Mouse (Mus musculus): ENCODE data around the gene Slc43a3.
A peak's percentile ranks its signal among the peaks of the same experiment; 100 is the strongest.

Gene Slc43a3

DNA sequence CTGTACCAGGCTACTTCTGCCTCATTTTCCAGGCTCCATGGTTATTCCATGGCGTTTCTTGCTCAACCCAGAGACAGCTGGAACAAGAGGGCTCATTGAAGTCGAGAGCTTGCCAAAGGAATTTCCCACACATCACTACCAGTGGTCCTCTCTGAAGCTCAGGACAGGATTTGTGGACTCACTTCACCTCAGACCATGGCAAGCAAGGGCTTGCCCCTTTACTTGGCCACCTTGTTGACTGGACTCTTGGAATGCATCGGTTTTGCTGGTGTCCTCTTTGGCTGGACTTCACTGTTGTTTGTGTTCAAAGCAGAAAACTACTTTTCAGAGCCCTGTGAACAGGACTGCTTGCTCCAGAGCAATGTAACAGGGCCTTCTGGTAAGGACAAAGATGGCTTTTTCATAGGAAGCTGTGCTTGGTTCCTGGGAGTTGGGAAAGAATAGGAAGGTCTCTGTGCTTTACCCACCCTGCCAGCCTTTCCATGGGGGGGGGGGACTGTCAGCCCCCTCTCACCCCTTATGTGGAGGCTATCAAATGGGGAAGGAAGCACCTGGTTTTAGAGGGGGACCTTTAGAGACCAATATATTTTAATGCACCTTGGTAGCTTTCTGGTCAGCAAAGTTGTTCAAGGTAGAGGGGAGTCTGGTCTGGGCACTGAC, 1.2 kb downstream of the Slc43a3 start:
- DNase-seq (ENCODE audit: low read depth, low spot score) = no peak

DNA sequence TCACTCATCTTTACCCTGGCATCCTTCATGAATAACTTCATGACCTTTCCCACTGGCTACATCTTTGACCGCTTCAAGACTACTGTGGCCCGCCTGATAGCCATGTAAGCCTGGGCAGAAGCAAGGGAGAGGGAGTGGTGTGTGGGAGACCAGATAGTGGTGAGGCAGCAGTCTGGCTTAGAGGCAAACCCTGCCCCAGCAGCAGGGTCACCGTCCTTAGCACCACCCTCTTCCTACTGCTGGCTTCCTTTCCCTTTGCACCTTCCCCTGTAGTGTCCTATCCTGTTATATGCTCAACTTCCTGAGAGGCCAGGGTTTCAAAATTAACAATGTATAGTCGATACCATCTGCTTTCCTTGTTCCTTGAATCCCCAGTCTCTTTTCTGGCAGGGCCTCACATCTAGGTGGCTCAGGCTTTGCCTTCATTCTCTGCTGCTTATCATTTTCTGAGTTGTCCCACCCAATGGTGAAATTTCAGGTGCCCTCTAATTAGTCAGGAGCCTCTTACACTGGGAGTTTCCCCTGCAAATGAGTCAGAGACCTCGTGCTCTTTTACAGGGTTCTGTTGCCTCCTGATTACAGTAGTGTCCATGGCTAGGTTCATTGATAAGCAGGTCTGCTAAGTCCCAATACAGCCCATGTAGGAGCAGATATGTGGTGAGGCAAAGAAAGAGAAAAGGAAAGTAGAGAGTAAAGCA, 2.0 kb downstream of the Slc43a3 start:
- DNase-seq (ENCODE audit: low read depth, low spot score) = no peak

DNA sequence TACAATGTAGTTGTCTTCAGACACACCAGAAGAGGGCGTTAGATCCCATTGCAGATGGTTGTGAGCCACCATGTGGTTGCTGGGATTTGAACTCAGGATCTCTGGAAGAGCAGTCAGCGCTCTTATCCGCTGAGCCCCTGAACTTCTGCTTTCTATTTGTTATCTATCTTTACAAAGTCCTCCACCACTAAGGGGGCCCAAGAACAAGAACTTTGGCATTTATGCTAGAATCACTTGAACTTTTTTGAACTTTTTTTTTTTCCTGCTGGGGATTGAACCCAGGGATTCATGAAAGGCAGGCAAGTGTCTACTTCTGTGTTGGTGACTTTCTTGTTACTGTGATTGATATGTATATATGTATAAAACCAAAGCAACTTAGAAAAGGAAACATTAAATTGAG, 2.9 kb downstream of the Slc43a3 start:
- no peak for DNase-seq (ENCODE audit: low read depth, low spot score)

DNA sequence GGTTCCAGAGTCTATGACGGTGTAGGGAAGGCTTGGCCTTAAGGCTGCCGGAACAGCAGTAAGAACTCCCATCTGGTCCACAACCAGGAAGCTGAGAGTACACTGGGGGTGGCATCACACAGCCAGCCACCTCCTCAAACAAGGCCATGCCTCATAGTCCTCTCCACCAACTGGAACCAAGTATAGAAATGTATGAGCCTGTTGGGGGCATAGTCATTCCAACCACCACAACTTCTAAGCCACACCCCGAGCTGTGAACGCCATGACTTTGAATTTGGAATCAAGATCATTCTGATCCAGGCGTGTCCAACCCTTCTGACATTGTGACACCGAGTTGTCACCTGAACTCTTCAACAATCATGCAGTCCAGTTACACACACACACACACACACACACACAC, 3.3 kb downstream of the Slc43a3 start:
- no peak for DNase-seq (ENCODE audit: low read depth, low spot score)

DNA sequence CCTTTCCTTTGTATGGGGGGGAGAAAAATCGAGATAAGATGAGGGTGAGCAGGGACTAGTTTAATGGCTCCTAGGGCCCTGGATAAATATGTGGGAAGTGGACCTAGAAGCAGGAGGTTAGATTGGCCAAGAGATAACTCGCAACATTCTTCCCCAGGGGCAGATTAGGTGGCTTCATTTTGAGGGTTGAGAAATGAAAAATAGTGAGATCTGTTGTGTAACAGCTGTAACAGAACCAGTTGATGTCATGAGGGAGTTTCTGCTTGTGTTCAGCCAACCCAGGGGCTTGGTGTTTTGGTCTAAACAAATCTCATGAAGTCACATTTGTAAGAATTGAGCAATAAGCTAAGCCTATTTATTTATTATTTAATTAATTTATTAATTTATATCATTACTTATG, 5.0 kb downstream of the Slc43a3 start:
- DNase-seq (ENCODE audit: low read depth, low spot score) = no peak

DNA sequence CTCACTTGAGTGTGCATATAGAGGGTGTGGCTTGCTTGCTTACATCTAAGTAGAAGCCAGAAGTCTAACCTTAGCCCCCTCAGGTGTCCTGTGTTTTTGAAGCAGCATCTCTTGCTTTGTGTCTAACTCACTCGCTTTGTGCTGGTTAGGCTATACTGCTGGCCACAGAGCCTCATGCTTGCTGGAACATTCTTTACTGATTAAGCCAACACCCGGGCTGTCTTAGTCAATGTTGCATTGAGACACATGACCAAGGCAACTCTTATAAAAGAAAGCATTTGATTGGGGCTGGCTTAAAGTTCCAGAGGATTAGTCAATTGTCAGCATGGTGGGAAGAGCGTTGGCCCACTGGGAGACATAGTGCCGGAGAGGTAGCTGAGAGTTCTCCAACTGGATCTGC, 5.4 kb downstream of the Slc43a3 start:
- no peak for DNase-seq (ENCODE audit: low read depth, low spot score)

DNA sequence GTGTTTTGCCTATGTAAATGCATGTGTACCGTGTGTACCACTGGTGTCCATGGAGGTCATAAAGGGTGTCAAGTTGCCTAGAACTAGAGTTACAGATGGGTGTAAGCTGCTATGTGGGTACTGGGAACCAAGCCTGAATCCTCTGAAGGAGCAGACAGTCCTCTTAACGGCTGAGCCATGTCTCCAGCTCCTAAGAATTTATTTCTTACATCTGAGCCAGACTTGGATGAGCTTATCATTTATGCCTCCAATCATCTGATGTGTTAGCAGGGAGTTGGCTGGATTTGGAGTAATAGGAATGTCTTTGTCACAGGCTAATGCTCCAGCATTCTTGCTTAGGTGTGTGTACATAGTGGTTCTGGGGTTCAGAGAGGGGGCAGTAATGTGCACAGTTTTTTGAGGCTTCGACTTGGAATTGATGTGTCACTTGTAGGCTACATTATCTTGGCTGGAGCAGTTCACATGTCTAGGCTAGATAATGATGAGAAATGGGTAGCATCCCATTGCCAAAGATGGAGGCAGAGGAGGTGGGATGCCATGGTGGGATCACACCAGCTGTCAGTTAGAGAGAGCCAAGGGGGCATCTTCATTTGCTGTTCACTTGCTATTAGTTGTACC, 10.9 kb downstream of the Slc43a3 start:
- no peak for DNase-seq (ENCODE audit: low read depth, low spot score)

DNA sequence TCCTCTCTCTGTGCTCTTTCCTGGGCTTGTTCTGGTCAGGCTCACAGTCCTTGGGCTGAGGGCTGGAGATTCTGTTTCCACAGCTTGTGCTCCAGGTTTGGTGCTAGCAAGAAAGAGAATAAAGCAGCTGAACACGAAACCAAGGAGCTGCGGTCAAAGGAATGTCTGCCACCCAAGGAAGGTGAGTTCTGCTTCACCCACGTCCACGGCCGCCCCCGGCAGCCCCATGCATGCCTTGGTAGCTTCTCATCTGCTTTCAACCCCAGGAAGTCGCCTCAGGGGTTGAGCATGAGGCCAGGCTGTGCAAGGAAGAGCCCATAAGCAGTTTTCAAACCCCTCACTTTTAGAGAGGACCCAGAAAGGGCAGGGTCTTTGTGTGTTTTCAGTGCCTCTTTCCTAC, 11.9 kb downstream of the Slc43a3 start:
- DNase-seq (ENCODE audit: low read depth, low spot score) = no peak

DNA sequence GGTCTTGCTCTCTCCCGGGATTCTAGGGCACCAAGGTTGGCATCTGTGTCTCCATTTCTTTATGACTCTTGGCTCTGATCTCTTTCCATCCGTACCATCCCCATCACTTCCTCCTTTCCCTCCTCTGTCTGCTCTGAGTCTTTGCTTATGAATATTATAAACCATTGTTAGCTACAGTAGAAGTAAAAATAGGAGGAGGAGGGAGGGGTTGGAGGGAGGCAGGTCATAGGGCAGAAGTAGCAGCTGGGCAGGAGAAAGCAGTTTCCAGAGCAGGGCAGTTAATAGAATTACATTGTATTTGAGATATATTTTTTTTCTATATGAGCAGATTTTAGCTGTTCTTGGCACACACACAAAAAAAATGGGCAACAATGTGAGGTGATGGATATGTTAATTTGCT, 12.3 kb downstream of the Slc43a3 start:
- DNase-seq (ENCODE audit: low read depth, low spot score) = no peak

DNA sequence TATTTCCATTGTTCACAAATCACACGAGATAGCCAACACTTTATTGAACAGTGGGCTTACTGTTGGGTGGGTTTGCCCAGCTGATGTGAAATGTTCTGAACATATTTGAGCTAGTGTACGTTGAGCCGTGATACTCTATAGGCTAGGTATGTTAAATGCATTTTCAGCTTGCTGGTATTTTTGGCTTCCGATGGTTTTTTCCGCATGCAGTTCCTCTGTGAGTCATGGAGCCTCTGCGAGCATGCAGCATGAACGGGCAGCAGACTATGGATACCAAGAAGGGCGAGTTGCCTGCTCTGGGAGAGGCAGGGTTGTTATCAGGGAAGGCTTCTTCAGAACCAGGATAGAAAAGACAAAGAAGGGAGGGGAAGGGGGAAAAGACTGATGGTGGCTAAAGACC, 14.6 kb downstream of the Slc43a3 start:
- no peak for DNase-seq (ENCODE audit: low read depth, low spot score)

DNA sequence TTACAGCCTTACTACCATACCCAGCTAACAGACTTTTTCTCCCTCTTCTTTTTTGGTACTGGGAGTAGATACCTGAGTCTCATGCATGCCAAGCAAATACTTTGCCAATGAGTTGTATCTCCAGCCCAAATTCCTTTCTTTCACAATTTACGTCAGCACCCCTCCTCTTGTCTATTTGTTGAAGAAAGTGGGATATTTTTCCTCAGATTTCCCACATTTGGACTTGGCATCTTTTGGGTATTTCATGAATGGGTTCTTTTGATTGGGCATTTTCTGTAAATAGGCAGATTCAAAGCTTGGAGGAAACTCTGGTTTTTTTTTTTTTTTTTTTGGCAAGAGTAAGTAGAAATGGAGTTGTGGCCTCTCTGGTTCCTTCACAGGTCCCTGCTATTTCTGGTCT, 15.9 kb downstream of the Slc43a3 start:
- DNase-seq (ENCODE audit: low read depth, low spot score) = no peak

DNA sequence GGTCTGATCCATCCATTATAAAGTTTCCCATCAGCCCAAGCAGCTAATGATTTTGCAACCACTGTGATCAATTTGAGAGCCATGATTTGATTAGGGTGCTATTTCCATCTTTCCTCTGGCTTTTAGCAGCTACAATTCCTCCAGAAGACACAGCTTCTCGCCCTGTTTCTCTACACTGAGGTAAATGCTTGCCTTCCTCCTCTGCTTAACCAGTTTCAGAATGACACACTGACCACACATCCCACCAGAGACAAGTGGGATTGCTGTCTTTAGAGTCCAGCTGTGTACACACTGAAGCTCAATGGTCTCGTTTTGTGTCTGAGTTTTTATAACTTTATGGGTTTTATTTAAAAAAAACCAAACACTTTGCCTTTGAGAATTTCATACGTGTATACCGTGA, 16.3 kb downstream of the Slc43a3 start:
- DNase-seq (ENCODE audit: low read depth, low spot score) = peak; percentile 66

DNA sequence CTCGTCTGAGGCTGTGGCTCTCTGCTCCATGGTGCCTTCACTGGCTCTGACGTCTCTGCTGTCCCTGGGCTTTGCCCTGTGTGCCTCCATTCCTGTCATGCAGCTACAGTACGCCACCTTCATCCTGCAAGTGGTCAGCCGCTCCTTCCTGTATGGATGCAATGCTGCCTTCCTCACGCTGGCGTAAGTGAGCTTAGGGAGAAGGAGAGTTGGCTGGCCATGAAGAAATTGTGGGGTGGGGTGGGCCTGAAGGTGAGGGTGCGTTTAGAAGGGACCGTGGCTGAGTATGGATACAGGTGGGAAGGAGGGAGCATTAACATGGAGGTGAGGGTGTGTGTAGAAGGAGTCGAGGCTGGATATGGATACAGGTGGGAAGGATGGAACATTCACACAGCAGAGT, 19.1 kb downstream of the Slc43a3 start:
- no peak for DNase-seq (ENCODE audit: low read depth, low spot score)

DNA sequence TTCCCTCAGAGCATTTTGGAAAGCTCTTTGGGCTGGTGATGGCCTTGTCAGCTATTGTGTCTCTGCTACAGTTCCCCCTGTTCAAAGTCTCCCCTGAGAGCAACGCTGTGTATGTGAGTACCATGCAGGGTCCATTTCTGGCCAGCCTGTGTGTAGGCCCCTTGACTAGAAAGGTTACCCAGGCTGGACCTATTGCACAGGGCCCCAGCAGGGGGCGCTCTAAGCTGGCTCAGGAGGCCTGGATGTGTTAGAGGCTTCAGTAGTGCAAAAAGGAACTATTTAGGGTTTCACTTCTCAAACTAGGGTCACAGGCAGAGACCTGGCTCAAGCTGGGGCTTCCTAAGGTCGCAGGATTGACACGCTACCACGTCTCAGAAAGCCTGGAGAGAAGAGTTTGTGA, 19.9 kb downstream of the Slc43a3 start:
- peak; percentile 91 for DNase-seq (ENCODE audit: low read depth, low spot score)

DNA sequence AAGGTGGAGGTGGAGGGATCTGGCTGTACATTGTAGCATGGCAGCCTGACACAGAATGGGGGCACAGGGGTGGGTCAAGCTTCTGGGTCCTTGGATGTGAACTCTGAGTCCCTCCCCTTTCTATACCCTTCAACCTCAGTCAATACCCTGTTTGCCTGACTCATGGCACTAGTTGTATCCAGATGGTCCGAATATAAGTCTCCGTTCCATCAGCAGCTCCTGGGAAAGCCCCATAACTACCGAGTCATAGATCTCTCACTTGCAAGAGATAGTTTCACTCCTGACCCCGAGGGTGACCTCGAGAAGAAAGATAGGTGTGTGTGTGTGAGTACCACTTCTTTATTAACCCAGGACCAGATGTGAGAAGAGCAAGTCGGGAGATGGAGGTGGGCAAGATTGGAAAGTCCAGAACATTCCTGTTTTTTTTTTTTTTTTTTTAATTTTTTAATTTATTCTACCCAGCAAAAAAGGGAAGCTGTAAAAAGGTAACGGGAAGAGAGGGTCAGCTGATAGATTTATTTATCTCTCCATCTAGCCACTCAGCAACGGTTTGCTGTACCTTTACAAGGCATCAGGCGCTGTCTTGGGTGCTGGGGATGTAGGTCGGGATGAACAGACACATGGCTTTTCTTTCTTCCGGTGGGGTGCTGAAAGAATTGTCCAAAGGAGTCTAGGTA, 22.3 kb downstream of the Slc43a3 start:
- no peak for DNase-seq (ENCODE audit: low read depth, low spot score)

DNA sequence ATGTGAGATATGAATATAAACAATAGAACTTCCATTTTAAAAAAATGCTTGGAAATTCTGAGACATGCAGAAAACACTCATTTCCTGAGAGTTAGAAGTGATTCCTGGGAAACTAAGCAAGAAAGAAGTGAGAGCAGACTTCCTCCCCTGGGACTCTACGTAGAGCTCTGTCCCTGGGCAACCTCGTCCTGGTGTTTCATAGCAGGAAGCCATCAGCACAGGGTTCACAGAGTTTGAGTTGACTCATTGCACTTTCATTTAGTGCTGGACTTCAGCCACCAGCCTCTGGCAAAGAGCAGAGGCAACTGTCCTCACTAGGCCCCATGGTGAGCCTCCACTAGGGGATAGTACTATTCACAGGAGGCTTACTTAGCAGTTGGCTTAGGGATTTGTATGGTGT, 24.9 kb downstream of the Slc43a3 start:
- DNase-seq (ENCODE audit: low read depth, low spot score) = no peak

DNA sequence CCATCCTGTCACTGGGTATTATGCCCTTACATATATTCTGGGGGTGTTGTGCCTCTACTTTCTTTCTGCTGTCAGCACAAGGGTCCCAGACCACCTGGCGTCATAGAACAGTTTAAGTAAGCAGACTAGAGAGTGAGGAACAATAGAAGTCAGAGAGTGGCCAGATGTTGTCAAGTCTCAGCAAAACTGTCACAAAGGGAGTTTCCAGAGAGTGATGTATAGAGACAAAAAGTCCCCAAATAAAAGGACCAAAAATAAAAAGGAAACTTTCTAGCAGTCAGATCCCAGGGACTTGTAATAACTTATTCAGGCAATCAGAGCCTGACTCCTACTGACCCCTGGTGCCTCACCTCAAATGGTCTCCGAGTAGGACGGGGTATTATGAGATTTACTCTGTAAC, 25.5 kb downstream of the Slc43a3 start:
- DNase-seq (ENCODE audit: low read depth, low spot score) = peak; percentile 80

DNA sequence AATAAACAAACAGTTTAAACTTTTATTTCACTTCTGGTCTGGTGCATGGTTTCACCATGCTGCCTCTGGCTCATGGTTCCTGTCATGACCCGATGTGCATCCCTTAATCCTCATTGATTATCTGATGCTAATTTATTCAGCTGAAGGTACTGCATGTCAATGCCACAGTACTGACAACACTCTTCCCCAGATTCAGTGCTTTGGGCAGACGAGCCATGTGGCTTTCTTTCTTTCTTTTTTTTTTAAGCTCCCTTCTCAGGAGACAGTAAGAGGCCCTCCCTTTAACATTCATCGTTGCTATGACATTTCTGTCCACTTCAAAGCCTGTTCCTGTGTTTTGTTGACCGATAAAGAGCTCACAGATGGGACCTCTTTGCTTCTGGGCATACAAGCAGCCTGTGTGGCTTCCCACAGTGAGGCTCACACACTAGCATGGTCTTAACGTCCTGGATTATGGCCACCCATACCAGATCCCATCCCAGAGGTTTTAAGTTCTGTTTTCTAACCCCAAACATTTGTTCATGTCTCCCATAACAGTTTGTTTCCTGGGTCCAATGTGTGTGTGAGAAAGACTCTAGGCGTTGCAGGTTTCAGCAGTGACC, 26.6 kb downstream of the Slc43a3 start:
- DNase-seq (ENCODE audit: low read depth, low spot score) = peak; percentile 52

DNA sequence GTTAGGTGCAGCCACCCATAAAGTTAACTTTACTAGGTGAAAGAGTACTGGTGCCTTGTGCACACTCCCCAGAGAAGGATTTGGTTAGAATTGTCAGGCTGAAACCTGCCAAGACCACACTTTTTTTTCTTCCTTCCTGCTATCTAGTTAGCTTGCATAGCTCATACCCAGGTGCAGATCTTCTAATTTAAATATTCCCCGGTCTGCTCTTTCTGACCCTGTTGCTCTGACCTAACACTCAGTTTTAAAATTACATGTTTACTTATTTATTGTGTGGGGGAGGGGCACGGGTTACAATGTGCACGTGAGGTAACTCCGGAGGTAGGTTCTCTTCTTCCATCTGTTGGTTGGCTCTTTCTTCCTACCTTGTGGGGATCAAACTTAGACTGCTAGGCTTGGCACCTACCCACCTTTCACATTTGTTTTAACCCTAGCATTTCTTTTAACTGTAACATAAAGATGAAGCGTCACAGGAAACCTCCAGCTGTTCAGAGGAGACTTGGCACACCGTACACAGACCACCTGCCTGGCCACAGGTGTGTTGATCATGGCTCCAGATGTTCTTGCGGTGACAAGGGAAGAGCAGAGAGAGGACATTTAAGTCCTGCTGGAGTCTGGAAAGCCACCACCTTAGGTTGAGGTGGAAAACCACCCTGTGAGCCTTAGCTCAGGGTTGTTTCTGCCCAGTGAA, 27.9 kb downstream of the Slc43a3 start:
- DNase-seq (ENCODE audit: low read depth, low spot score) = peak; percentile 88

DNA sequence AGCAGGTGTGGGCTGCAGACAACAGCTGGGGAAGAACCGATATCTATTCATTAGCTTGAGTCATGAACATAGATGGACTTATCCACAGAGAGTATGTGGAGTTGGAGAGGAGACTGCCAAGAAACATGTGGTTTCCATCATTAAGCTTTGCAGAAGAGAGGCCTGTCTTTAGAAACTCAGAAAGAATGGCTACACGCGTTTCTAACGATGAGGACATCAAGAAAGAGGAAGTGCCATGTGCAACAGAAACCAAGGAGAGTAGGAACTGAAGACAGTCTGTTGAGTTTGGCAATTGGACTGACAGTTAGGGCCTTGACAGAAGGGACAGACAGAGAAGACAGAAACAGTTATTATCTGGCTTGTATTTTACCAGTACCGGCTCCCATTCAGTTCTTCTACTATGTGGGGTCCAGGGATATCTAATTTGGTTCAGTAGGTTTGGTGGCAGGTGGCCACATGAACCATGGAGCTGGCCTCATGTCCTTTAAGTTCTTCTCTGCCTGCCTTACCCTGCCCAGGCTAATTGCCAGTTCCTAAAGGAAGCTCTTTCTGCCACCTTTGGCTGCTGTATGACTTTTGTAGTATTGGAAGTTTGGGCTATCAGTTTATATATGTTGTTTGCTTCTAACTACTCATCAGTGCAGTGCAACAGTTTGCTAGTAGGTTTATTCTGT, 31.1 kb downstream of the Slc43a3 start:
- peak; percentile 88 for DNase-seq (ENCODE audit: low read depth, low spot score)

DNA sequence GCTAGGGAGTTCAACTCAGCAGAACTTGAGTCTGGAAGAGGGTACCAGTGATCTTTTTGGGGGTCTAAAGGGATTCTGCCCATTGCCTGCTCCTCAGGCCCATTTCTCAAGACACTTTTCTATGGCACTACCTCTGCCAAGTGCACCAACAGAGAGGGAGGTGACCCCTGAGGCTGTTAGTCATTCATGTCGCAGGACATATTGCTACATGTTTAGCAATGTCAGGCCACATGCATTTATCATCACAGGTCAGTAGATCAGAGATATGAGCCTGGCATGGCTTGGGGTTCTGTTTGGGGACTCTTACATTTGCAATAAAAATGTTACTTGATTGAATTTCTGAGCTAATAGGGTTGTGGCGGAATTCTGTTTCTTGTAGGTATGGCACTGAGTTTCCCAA, 39.2 kb downstream of the Slc43a3 start:
- DNase-seq (ENCODE audit: low read depth, low spot score) = no peak

Data from A20 (cell line).